Mouse (Mus musculus): ENCODE measurements around the gene Alox8.

- no peak for TF ChIP-seq CTCF (IDR thresholded peaks at IDR 0.05; ENCODE audit: low read depth, low read length)
- no peak for TF ChIP-seq TAL1 (conservative IDR thresholded peaks at IDR 0.05; ENCODE audit: low read depth, low read length)
- no peak for TF ChIP-seq POLR2AphosphoS5 (IDR thresholded peaks at IDR 0.05; ENCODE audit: insufficient replicate concordance, low read depth, low read length)
Measured at GRCm38 (mm10) chr11:69199251-69199650, 1.6 kb upstream of the Alox8 start.
